Mouse (Mus musculus) thymus, adult 2 months (tissue): ENCODE measurements around the gene Agap3. TPM values are rescaled to one million over a fixed set of nuclear protein-coding genes. Genes with fewer than 3 reads are reported as not detected.

Experiments used
- DNase-seq: peaks from one replicate; pipeline ENCODE4 v3.0.0; 2021
- H3K27ac ChIP-seq: fragments of 200-500 bp; 2 replicates; pipeline ENCODE4 v1.5.1; 2012; ENCODE audit warnings: low read length, control low read depth; ENCODE audit not compliant: control insufficient read depth, insufficient read depth
- H3K27me3 ChIP-seq: fragments of 200-500 bp; 2 replicates; pipeline ENCODE4 v1.6.1; 2012; ENCODE audit warnings: mild to moderate bottlenecking, low read length, moderate library complexity, mixed read lengths; ENCODE audit not compliant: control insufficient read depth, insufficient read depth
- H3K36me3 ChIP-seq: fragments of 200-500 bp; 2 replicates; pipeline ENCODE4 v1.6.1; 2012; ENCODE audit warnings: mild to moderate bottlenecking, low read length, moderate library complexity; ENCODE audit not compliant: control insufficient read depth, insufficient read depth
- H3K4me1 ChIP-seq: fragments of 200-500 bp; replicated peaks from 2 replicates; pipeline ENCODE4 v1.6.1; 2012; ENCODE audit warnings: low read length; ENCODE audit not compliant: control insufficient read depth, insufficient read depth
- H3K4me3 ChIP-seq: fragments of 200-500 bp; 2 replicates; pipeline ENCODE4 v1.5.1; 2012; ENCODE audit warnings: mild to moderate bottlenecking, low read length, control low read depth, moderate library complexity; ENCODE audit not compliant: control insufficient read depth, insufficient read depth
- CTCF ChIP-seq: fragments of 200-500 bp; IDR thresholded peaks from 2 replicates; pipeline ENCODE4 v1.5.1; 2012; ENCODE audit warnings: mild to moderate bottlenecking, control low read depth, low read length, moderate library complexity, borderline replicate concordance; ENCODE audit not compliant: control insufficient read depth, poor library complexity, insufficient read depth; ENCODE audit errors: extremely low read depth
- POLR2A ChIP-seq: fragments of 200-500 bp; IDR thresholded peaks from 2 replicates; pipeline ENCODE4 v1.6.1; 2012; ENCODE audit warnings: mild to moderate bottlenecking, low read length, control low read depth, moderate library complexity; ENCODE audit not compliant: control insufficient read depth, poor library complexity, insufficient read depth; ENCODE audit errors: extremely low read depth
- WGBS: fragments of 180-500 bp; shearing (Covaris S2); methylation state at CpG from one replicate; pipeline ENCODE4 v1.1.7; 2018; 5-methylcytosine and 5-hydroxymethylcytosine counted together
- polyA plus RNA-seq: library from polyadenylated mRNA; depleted of rRNA; stranded (reverse); fragments of >200 nt; gene quantifications from 2 replicates; pipeline ENCODE4 v1.2.3, GENCODE M21; 2012

Gene Agap3
- polyA plus RNA-seq, 1 experiment, result 111 TPM

DNA sequence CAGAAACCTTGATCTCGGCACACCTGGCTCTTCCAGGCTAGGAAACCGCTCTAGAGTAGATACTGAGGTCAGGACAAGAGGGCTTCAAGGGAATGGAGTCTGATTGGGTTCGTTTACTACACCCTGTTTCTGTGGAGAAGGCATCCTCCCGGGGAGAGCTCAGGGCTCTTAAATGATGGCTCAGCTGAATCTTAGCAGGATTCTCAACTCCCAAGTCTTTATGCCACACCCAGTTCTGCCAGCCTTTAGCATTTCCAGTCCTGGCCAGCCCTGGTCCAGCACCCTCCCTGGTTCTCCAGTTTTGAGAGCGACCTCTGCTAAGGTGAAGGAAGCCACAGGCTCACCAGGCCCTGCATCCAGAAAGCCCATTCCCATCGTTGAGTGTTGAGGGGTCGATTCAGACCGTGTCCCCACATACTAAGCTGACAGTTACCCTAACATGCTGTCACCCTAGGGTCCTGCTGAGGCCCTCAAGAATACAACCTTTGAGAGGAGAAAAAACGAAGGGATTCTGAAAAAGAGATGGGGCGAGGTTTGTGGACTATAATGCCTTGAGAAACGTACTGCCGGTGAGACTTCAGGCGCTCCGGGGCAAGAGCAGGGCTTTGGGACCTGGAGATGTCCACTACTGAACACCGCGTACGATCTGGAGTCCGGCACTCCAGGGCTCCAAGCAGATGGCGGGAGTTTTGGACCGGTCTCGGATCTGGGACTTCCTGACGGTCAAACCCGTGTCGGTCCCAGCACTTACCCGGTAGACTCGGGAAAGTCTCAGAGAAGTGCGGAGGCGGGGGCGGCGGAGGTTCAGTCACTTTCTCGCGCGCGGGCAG is 73.6 kb downstream of the Agap3 start:
- Histone ChIP-seq H3K4me3 (no peak overlapping the region), H3K36me3 (no peaks in the 10 kb centered on the region), H3K27me3 (peaks cover 27% of the 10 kb centered on the region), H3K27ac (no peak overlapping the region), H3K4me1 (0 out of 2 replicates have a peak, but pooled peaks cover 3% of the 10 kb centered on the region)
- no peak for DNase-seq
- 13% methylated on average over 34 of the region's 34 CpGs for WGBS
- TF ChIP-seq POLR2A (no peak), CTCF (no peak)

GRCm38 (mm10) chr5:24526190-24526888 is 74.4 kb downstream of the Agap3 start:
- WGBS, result 4% methylated on average over 103 of the region's 109 CpGs
- H3K4me3 ChIP-seq, result no peak overlapping the region
- H3K36me3 ChIP-seq, result no peaks in the 10 kb centered on the region
- no peak for TF ChIP-seq POLR2A
- TF ChIP-seq CTCF, result no peak
- 0 out of 2 replicates have a peak, but pooled peaks cover 3% of the 10 kb centered on the region for H3K4me1 ChIP-seq
- no peak for DNase-seq
- H3K27me3 ChIP-seq, result peaks cover 27% of the 10 kb centered on the region
- no peak overlapping the region for H3K27ac ChIP-seq

DNA sequence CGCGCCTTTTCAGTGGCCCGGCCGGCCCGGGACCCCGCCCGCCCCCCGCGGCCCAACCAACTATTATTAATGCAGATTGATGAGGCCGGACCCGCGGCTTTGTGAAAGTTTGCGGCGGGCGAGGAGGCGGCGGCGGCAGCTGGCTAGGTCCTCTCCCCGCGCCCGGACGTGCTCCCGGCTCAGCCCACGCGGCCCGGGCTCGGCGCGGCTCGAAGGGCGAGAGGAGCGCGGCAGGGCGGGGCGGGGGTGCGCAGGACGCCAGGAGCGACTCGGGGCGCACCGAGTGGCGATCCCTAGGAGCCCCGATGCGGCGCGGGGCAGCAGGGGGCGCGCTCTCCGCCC is 74.9 kb downstream of the Agap3 start, which contains the start of gene Gbx1:
Gene Gbx1 (minus strand): TSS at position 314 of the 342 bp plus-strand sequence.
- Histone ChIP-seq H3K27me3 (peaks cover 27% of the 10 kb centered on the region), H3K4me3 (no peak within 1 kb of the TSS)

DNA sequence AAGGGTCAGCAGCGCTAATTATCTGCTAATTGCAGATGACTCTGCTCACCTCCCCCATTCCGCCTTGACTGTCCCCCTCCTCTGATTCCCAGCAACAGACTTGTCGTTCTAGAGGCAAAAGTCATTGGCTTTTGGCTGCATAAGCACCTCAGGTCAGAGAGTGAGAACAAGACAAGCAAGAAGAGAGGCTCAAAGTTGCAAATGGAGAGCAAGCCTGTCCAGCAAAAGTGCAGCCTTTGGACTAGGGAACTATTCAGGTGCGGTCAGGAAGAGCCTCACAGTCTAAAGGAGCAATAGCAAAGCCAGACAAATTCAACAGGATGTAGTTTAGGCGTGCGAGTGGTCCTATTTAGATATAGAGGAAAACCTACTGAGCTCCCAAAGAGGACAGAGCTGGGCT is 75.8 kb downstream of the Agap3 start:
- DNase-seq, result no peak
- Histone ChIP-seq H3K4me3 (no peak overlapping the region), H3K4me1 (0 out of 2 replicates have a peak, but pooled peaks cover 3% of the 10 kb centered on the region), H3K27me3 (peaks cover 25% of the 10 kb centered on the region), H3K36me3 (no peaks in the 10 kb centered on the region), H3K27ac (no peak overlapping the region)
- no peak for TF ChIP-seq POLR2A
- TF ChIP-seq CTCF, result no peak
- 32% methylated on average over 6 of the region's 6 CpGs for WGBS

More for the DNA sequence above, 74.9 kb downstream of the Agap3 start, which contains the start of gene Gbx1:
- Histone ChIP-seq H3K4me1 (0 out of 2 replicates have a peak, but pooled peaks cover 3% of the 10 kb centered on the region), H3K36me3 (no peaks in the 10 kb centered on the region), H3K27ac (no peak within 1 kb of the TSS)
- TF ChIP-seq CTCF (no peak), POLR2A (no peak)
- no peak for DNase-seq
- WGBS, result 2% methylated on average over 37 of the region's 49 CpGs

DNA sequence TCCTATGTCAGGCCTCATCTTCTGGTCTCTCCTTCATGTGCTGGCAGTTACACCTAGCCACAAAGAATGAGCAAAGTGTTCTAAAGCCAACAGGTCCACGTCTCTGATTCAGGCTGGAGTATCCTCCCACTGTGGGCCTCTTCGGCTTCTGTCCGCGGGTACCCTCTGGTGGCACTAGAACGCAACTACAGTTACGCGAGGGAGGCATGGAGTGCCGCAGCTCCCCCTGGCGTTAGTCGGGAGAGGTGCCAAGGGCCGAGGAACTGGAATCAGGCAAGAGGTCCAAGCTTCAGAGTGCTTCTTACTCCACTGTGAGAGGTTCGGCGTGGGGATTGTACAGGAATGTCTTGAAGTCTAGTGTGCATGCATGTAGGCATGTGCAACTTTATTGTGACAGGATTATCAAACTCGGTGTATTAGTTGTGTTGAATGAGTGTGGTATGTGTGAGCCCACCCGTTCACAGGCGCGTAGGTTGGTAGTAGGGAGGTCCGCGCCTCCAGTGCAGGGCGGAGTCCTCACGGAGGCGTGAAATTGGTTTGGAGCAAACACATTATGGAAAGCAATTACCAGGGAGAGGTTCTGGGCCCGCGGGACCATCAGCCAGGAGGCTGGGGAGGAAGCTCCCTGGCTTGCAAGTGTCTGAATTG is 78.2 kb downstream of the Agap3 start:
- H3K4me3 ChIP-seq, result no peak overlapping the region
- TF ChIP-seq CTCF (peak; percentile 100), POLR2A (no peak)
- 20% methylated on average over 24 of the region's 24 CpGs for WGBS

GRCm38 (mm10) chr5:24533391-24533790 is 81.4 kb downstream of the Agap3 start:
- TF ChIP-seq CTCF (no peak), POLR2A (no peak)
- H3K4me3 ChIP-seq, result no peak overlapping the region
- no peaks in the 10 kb centered on the region; the same call in 1 of the 2 replicates for H3K27me3 ChIP-seq
- H3K27ac ChIP-seq, result no peak overlapping the region
- H3K4me1 ChIP-seq, result no peaks in the 10 kb centered on the region
- H3K36me3 ChIP-seq, result no peaks in the 10 kb centered on the region
- 80% methylated on average over 11 of the region's 11 CpGs for WGBS
- DNase-seq, result no peak

More for the DNA sequence above, 78.2 kb downstream of the Agap3 start:
- Histone ChIP-seq H3K4me1 (0 out of 2 replicates have a peak, but pooled peaks cover 3% of the 10 kb centered on the region), H3K27ac (no peak overlapping the region), H3K36me3 (no peaks in the 10 kb centered on the region), H3K27me3 (peaks cover 19% of the 10 kb centered on the region)
- DNase-seq, result peak; percentile 88
